Mouse (Mus musculus): ENCODE data around the gene Fer. TPM values are rescaled to one million over a fixed set of nuclear protein-coding genes. Genes with fewer than 3 reads are reported as not detected.
A peak's percentile ranks its signal among the peaks of the same experiment; 100 is the strongest.

The Fer gene
- total RNA-seq, 2 experiments from 2014 or later = 35.0 to 37.8 TPM

GRCm38 (mm10) chr17:64139231-64139915, 276.5 kb downstream of the Fer start:
- peak in 1 of 2 experiments; percentile 10 for DNase-seq (ENCODE audit: low spot score in 2 of 2)

- peak in 1 of 2 experiments; percentile 11 for DNase-seq (ENCODE audit: low spot score in 2 of 2)
Observed at GRCm38 (mm10) chr17:64140063-64140850, 277.4 kb downstream of the Fer start.

- peak in 1 of 2 experiments; percentile 13 for DNase-seq (ENCODE audit: low spot score in 2 of 2)
Observed at GRCm38 (mm10) chr17:64141856-64142255, 279.0 kb downstream of the Fer start.

GRCm38 (mm10) chr17:64146409-64146808, 283.5 kb downstream of the Fer start:
- DNase-seq (ENCODE audit: low spot score in 2 of 2) = no peak

- DNase-seq (ENCODE audit: low spot score in 2 of 2) = no peak
Observed at GRCm38 (mm10) chr17:64150717-64151116, 287.9 kb downstream of the Fer start.

- DNase-seq (ENCODE audit: low spot score in 2 of 2) = no peak
Observed at GRCm38 (mm10) chr17:64167731-64168130, 304.9 kb downstream of the Fer start.

- no peak for DNase-seq (ENCODE audit: low spot score in 2 of 2)
Observed at GRCm38 (mm10) chr17:64170019-64170418, 307.2 kb downstream of the Fer start.

- DNase-seq (ENCODE audit: low spot score in 2 of 2) = no peak
Observed at GRCm38 (mm10) chr17:64172474-64172873, 309.6 kb downstream of the Fer start.

- no peak for DNase-seq (ENCODE audit: low spot score in 2 of 2)
Observed at GRCm38 (mm10) chr17:64180546-64180945, 317.7 kb downstream of the Fer start.

GRCm38 (mm10) chr17:64181291-64181690, 318.4 kb downstream of the Fer start:
- DNase-seq (ENCODE audit: low spot score in 2 of 2) = no peak

- DNase-seq (ENCODE audit: low spot score in 2 of 2) = no peak
Observed at GRCm38 (mm10) chr17:64182599-64182998, 319.7 kb downstream of the Fer start.

- no peak for DNase-seq (ENCODE audit: low spot score in 2 of 2)
Observed at GRCm38 (mm10) chr17:64183196-64183595, 320.3 kb downstream of the Fer start.

Other genes with a start within 250 kb of the Fer start
- under 1 TPM in 1 of 2 experiments, not detected in 1; 0.85 TPM for gene A930002H24Rik, start 729 bp downstream of the Fer start, total RNA-seq (2021)